Mouse (Mus musculus) lung, postnatal 0 days (tissue): ENCODE measurements around the gene Mab21l1.

Experiments
- CTCF ChIP-seq: IDR thresholded peaks from 2 replicates; pipeline ENCODE4 v1.5.1; 2016; ENCODE audit warnings: antibody characterized with exemption, mild to moderate bottlenecking
- EP300 ChIP-seq: IDR thresholded peaks from 2 replicates; pipeline ENCODE4 v1.6.1; 2016; ENCODE audit warnings: antibody characterized with exemption, mild to moderate bottlenecking, control low read depth

- TF ChIP-seq CTCF (no peak), EP300 (no peak)
These were observed 8.1 kb upstream of the Mab21l1 start for GRCm38 (mm10) chr3:55774203-55774602.
